Mouse (Mus musculus) spleen, adult 2 months (tissue): ENCODE measurements at regions not wholly inside any gene's neighbourhood (a gene's known extent, or its start where the extent isn't known, plus 50 kb on each side); places are given as distances from the start of the nearest gene placed in this dataset.

Experiments used
- DNase-seq, 2 experiments: peaks; one replicate each; pipeline versions ENCODE4 v3.0.0 to v3.0.0-alpha.2; 2012 to 2021; ENCODE audit warnings: low spot score in 2 of 2, low read depth in 1 of 2
- H3K27ac ChIP-seq: fragments of 200-500 bp; 2 replicates; pipeline ENCODE4 v1.5.1; 2012; ENCODE audit warnings: low read length, inconsistent platforms; ENCODE audit not compliant: insufficient read depth
- H3K27me3 ChIP-seq: fragments of 200-500 bp; 2 replicates; pipeline ENCODE4 v1.6.1; 2012; ENCODE audit warnings: mild to moderate bottlenecking, moderate library complexity, low read length, inconsistent platforms; ENCODE audit not compliant: control insufficient read depth, insufficient read depth
- H3K36me3 ChIP-seq: fragments of 200-500 bp; 2 replicates; pipeline ENCODE4 v1.6.1; 2012; ENCODE audit warnings: mild to moderate bottlenecking, low read length, inconsistent platforms; ENCODE audit not compliant: control insufficient read depth, insufficient read depth
- H3K4me1 ChIP-seq: fragments of 200-500 bp; 2 replicates; pipeline ENCODE4 v1.6.1; 2011; ENCODE audit warnings: inconsistent platforms; ENCODE audit not compliant: control insufficient read depth, insufficient read depth, insufficient read length
- H3K4me3 ChIP-seq: fragments of 200-500 bp; 2 replicates; pipeline ENCODE4 v1.5.1; 2011; ENCODE audit warnings: mild to moderate bottlenecking, inconsistent platforms; ENCODE audit not compliant: insufficient read depth, insufficient read length; ENCODE audit errors: extremely low read depth
- CTCF ChIP-seq: fragments of 200-500 bp; IDR thresholded peaks from 2 replicates; pipeline ENCODE4 v1.5.1; 2011; ENCODE audit warnings: mild to moderate bottlenecking, inconsistent platforms; ENCODE audit not compliant: insufficient read depth, insufficient read length, insufficient replicate concordance; ENCODE audit errors: extremely low read depth
- POLR2A ChIP-seq: fragments of 200-500 bp; IDR thresholded peaks from 2 replicates; pipeline ENCODE4 v1.6.1; 2011; ENCODE audit warnings: low read depth, low read length, inconsistent platforms
- WGBS: fragments of 180-500 bp; shearing (Covaris S2); methylation state at CpG from one replicate; pipeline ENCODE4 v1.1.7; 2018; 5-methylcytosine and 5-hydroxymethylcytosine counted together

GRCm38 (mm10) chr3:136556488-136556887, 113.4 kb upstream of the Ppp3ca start:
- DNase-seq, result peak in 1 of 2 experiments; percentile 17
- H3K36me3 ChIP-seq, result no peaks in the 10 kb centered on the region
- H3K4me1 ChIP-seq, result peaks cover 7% of the 10 kb centered on the region
- H3K27ac ChIP-seq, result no peak overlapping the region
- no peak for TF ChIP-seq CTCF
- no peak for TF ChIP-seq POLR2A
- H3K4me3 ChIP-seq, result no peak overlapping the region
- H3K27me3 ChIP-seq, result no peaks in the 10 kb centered on the region
- 54% methylated on average over 2 of the region's 2 CpGs for WGBS

- no peak for DNase-seq
- no peaks in the 10 kb centered on the region for H3K4me1 ChIP-seq
- no peak overlapping the region for H3K27ac ChIP-seq
- WGBS, result 88% methylated on average over 1 of the region's 1 CpGs
- TF ChIP-seq POLR2A (no peak), CTCF (no peak)
- H3K27me3 ChIP-seq, result no peaks in the 10 kb centered on the region
- no peaks in the 10 kb centered on the region for H3K36me3 ChIP-seq
- H3K4me3 ChIP-seq, result no peak overlapping the region
Measured at GRCm38 (mm10) chr3:136549471-136549870, 120.5 kb upstream of the Ppp3ca start.

- TF ChIP-seq CTCF (no peak), POLR2A (no peak)
- H3K4me1 ChIP-seq, result no peaks in the 10 kb centered on the region
- WGBS, result 68% methylated on average over 1 of the region's 1 CpGs
- no peak overlapping the region for H3K27ac ChIP-seq
- no peaks in the 10 kb centered on the region for H3K36me3 ChIP-seq
- DNase-seq, result no peak
- H3K27me3 ChIP-seq, result no peaks in the 10 kb centered on the region
- no peak overlapping the region for H3K4me3 ChIP-seq
Measured at GRCm38 (mm10) chr3:136531604-136532003, 138.3 kb upstream of the Ppp3ca start.

GRCm38 (mm10) chr3:136508575-136508974, 161.3 kb upstream of the Ppp3ca start:
- Histone ChIP-seq H3K4me3 (no peak overlapping the region), H3K27me3 (no peaks in the 10 kb centered on the region), H3K4me1 (no peaks in the 10 kb centered on the region), H3K27ac (no peak overlapping the region), H3K36me3 (no peaks in the 10 kb centered on the region)
- WGBS, result 82% methylated on average over 2 of the region's 2 CpGs
- no peak for TF ChIP-seq CTCF
- TF ChIP-seq POLR2A, result no peak
- no peak for DNase-seq

- Histone ChIP-seq H3K4me3 (no peak overlapping the region), H3K36me3 (no peaks in the 10 kb centered on the region), H3K4me1 (no peaks in the 10 kb centered on the region), H3K27me3 (no peaks in the 10 kb centered on the region), H3K27ac (no peak overlapping the region)
- no peak for DNase-seq
- WGBS, result 85% methylated on average over 7 of the region's 7 CpGs
- no peak for TF ChIP-seq POLR2A
- no peak for TF ChIP-seq CTCF
Measured at GRCm38 (mm10) chr3:136507070-136507469, 162.9 kb upstream of the Ppp3ca start.

GRCm38 (mm10) chr3:136494831-136495230, 169.0 kb upstream of the Bank1 start:
- TF ChIP-seq POLR2A, result no peak
- TF ChIP-seq CTCF, result no peak
- no peak overlapping the region for H3K27ac ChIP-seq
- no peaks in the 10 kb centered on the region for H3K27me3 ChIP-seq
- no peaks in the 10 kb centered on the region for H3K36me3 ChIP-seq
- no peak overlapping the region for H3K4me3 ChIP-seq
- H3K4me1 ChIP-seq, result no peaks in the 10 kb centered on the region
- no peak for DNase-seq

- no peak overlapping the region for H3K27ac ChIP-seq
- no peak for DNase-seq
- no peaks in the 10 kb centered on the region for H3K4me1 ChIP-seq
- H3K36me3 ChIP-seq, result no peaks in the 10 kb centered on the region
- 84% methylated on average over 2 of the region's 2 CpGs for whole genome bisulfite sequencing
- no peak overlapping the region for H3K4me3 ChIP-seq
- H3K27me3 ChIP-seq, result no peaks in the 10 kb centered on the region
- no peak for TF ChIP-seq POLR2A
- TF ChIP-seq CTCF, result no peak
Measured at GRCm38 (mm10) chr3:136491683-136492082, 165.8 kb upstream of the Bank1 start.

GRCm38 (mm10) chr3:136471693-136472092, 145.8 kb upstream of the Bank1 start:
- no peaks in the 10 kb centered on the region for H3K4me1 ChIP-seq
- no peak for DNase-seq
- no peak for TF ChIP-seq CTCF
- TF ChIP-seq POLR2A, result no peak
- no peaks in the 10 kb centered on the region for H3K36me3 ChIP-seq
- no peaks in the 10 kb centered on the region for H3K27me3 ChIP-seq
- WGBS, result 92% methylated on average over 3 of the region's 3 CpGs
- no peak overlapping the region for H3K4me3 ChIP-seq
- H3K27ac ChIP-seq, result no peak overlapping the region
